Mouse (Mus musculus) megakaryocyte, adult 5-6 weeks (primary cell): ENCODE results near the gene Gm11084. TPM values are rescaled to one million over a fixed set of nuclear protein-coding genes. Genes with fewer than 3 reads are reported as not detected.

Source experiments
- ATAC-seq: 2 replicates; pipeline ENCODE4 v1.8.0; 2016; ENCODE audit warnings: mild to moderate bottlenecking, inconsistent platforms; ENCODE audit not compliant: poor library complexity, severe bottlenecking
- total RNA-seq, 2 experiments: library from RNA; stranded (forward) in 1 of 2; stranded (reverse) in 1 of 2; fragments of 153-499, 151-499 nt in 1 of 2; fragments of 221-1000, 200-1000 nt in 1 of 2; gene quantifications; 2 replicates each; pipeline versions ENCODE4 v1.2.3 to v1.2.4; 2015 to 2017

The Gm11084 gene
- total RNA-seq (2015) (not detected in 2 replicates), total RNA-seq (2017) (not detected in 2 replicates)

DNA sequence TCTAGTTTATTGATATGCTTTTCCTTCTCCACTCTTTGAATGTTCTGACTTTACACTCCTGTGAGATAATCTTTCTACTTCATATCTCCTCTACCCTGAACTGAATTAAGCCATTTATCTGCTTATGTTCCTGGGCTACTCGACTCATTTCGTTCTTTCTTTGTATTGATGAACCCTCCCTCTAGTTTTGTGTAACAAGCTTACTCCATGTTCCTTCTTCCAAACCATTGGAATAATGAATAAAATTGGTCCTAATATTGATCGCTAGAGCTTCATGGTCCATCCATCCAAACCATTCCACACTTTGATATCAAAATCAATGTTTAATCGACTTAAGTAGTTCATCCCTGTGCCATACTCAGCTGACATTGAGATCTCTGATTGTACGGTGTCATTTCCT is at the start of gene Gm11084:
Gm11084 (minus strand) TSS at position 101 of the 400 bp plus-strand sequence.
- ATAC-seq: no peak

DNA sequence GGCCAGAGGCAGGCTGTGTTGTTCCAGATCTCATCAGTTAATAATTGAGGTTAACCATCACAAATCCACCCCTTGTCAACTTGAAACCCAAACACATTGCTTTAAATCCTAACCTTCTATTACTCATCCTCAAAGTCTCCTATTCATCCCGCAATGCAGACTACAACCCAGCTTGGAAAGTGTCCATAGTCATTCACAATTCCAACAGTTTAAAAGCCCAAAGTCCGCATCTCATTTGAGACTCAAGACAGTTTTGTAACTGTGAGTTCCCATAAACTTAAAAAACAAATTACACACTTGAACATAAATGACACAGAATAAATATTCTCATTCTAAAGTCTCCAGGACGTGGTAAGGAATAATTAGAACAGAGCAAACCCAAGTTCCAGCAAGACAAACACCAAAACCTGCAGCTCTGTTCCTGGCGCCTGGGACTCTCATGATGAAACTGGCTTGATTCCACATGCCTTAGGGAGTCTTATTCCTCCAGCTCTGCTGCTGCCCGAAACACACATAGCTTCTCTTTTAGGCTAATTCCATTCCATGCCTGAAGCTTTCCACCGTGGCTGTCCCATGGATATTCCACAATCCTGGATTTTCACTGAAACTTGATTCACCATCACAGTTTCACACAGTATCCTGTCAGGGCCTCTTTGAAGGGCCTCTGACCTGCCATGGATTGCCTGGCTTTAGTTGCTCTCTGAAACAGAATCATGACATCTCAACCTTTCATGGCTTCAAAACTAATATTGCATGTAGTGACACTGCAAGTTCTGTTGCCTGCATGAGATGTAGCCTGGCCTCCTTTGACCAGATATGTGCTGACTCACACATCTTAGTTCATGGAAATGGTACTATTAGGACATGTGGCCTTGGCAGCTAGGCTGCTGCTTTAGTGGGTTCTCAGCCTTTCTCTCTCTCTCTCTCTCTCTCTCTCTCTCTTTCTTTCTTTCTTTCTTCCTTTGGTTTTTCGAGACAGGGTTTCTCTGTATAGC is 44.8 kb upstream of the Gm11084 start:
- peak; percentile 41; the same call in 1 of the 2 replicates for ATAC-seq

DNA sequence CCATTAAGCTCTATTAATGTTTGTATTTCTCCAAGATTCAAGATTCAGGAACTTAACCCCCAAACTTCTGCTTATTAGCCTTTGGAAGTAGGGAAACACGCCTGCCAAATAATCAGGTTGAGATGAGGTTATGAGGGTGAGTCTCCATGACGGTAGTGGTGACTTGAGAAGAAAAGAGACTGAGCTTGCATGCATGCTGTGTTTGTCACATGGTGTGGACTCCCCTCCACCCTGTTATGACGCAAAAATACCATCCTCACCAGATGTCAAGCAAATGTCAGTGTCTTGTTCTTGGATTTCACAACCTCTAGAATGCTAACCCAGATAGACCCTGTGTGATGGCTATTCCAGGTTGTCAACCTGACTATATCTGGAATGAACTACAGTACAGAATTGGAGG is 43.3 kb upstream of the Gm11084 start:
- peak; percentile 70 for ATAC-seq

DNA sequence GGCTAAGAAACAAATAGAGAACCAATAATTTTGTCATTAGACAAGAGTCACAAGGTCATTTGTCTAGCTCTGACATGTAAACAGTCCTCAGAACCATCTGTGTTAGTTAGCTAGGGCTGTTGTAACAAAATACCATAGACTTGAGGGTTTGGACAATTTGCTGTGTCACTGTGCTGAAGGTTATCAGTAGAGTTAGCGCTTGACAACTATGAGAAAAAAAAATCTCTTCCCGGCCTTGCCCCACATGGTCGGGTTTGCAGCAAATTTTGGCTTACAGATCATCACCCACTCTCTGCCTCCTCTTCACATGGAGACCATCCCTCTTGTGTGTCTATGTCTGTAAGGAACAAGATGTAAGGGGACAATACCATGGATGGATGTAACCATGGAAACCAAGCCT is 41.5 kb upstream of the Gm11084 start:
- ATAC-seq: no peak

DNA sequence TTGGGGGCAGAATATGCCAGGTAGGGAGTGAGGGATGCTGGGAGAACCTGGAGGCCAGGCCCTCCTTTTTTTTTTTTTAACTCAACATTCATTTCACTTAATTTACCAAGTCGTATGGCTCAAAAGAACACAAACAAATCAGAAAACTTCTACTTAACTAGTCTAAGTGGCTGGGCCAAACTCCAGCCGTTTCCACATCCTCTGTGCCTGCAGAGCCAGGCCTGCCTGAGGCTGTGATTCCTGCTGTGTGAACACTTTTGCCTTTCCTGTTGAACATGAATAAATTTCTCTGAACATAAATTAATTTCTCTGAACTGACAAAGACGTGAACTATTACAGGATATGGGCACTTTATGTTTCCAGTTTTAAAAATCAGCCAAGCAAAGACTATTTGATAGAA is 40.6 kb upstream of the Gm11084 start:
- ATAC-seq: no peak

DNA sequence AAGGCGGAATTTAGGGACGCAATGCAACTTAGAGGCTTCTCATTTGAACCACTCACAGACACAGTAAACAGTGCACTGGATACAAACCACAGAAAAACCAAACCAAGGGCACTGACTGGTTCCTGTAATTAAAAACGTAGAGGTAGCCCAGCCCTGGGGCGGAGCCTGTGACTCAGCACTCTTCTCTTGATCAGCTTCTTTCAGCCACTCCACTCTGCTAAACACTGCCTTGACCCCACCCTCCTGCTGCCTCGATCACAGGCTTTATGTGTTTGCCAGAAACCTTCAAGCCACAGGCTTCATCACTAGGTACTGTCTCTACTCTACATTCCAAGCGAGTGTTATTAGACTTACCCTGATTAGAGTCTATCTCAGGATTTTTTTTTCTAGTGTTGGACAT is 37.3 kb upstream of the Gm11084 start:
- peak; percentile 96 for ATAC-seq

DNA sequence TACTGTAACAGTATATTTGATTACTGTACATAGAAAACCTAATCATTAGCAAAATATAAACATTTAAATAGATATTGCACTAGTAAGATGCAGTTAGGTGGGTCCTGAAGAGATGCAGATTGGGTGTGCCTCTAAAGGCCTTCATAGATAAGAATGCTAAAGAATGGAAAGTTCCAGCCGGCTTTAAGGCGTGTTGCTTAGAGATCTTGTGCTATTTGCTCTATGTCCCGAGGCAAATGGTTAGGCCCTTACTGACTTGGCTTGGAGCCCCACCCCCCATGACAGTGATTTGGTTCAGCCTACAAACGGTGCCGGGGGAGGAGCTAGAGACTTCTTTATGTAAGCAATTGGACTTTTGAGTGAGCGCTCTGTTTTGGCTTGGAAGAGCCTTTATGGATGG is 34.5 kb upstream of the Gm11084 start:
- no peak for ATAC-seq

DNA sequence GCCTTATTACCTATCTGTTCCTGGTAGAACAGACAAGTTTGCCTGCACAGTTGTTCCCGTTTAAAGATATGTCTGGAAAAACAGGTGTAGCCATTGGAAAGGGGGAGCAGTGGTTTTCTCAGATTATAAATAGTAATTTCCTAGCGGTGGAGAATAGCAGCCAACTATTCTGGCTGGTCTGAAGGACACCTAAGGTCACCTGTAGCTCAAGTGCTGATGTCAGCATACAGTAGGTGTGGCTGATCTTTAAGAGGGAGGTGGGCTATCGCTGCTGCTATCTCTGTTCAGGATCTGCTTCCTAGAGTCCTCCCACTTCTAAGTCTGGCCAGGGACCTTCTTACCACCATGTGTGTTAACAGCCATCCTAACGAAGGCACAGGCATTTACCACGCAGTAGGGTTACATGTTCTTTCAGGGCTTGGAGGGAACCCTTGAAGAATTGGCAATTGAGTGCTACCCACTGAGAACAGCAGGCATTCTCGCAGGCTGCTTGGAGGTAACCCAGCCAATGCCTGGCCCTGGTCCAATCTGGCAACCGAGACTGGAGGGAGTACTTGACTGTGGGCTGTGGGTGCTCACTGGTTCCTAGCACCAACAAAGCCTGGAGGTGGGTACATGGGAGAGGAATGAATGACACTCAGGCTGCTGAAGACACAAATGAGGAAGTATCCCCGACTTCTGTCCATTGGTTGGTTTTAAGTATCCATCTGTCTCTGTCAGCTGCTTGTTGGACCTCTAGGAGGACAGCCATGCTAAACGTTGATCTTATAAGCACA is 33.0 kb upstream of the Gm11084 start:
- ATAC-seq: peak; percentile 56; the same call in 1 of the 2 replicates

DNA sequence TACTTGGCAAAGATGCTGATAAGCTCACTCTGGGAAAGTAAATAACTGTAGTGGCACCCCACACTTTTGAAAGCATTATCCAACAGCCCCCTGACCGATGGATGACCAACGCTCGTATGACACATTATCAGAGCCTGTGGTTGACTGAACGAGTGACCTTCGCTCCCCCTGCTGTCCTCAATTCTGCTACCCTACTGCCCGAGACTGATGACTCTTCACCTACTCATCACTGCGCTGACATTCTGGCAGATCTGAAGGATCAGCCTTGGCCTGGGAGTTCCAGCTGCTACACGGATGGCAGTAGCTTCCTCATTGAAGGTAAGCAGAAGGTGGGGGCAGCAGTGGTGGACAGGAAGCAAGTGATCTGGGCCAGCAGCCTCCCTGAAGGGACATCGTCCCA is 27.5 kb upstream of the Gm11084 start:
- ATAC-seq: peak; percentile 68

DNA sequence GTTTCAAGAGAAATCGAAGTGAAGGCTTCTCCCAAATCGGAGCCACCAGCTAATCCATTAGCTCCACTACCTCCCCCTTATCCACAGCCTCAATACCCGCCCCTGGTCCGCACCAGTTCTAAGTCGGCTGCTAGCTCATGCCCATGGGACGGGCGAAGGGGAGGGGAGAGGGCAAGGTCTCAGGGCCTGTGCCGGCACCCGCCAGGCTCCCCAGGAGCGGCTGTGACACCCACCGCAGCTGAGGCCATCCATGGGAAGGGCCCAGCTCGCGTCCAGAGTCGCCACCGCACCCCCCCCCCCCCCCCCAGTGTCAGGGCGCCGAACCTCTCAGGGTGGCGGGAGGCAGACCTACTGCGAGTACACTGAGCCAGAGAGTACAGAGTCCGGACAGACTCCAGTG is 26.1 kb upstream of the Gm11084 start:
- no peak for ATAC-seq

DNA sequence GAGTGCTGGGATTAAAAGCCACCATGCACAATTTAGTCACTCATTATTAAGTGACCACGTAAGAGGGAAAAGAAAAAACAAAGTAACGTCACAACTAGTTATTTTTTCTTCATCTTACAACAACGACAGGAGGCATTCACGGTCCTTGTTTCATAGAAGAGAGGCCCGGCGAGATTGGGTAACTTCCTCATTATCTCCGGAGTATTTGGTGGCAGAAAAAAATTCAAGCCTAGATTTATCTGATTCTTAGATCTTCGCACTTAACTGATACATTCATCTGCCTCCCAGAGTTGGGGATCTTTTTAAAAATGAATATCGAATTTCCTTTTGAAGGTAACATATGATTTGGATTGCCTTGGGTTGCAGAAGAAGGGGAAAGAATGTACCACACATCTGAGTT is 21.0 kb upstream of the Gm11084 start:
- peak; percentile 47 for ATAC-seq

DNA sequence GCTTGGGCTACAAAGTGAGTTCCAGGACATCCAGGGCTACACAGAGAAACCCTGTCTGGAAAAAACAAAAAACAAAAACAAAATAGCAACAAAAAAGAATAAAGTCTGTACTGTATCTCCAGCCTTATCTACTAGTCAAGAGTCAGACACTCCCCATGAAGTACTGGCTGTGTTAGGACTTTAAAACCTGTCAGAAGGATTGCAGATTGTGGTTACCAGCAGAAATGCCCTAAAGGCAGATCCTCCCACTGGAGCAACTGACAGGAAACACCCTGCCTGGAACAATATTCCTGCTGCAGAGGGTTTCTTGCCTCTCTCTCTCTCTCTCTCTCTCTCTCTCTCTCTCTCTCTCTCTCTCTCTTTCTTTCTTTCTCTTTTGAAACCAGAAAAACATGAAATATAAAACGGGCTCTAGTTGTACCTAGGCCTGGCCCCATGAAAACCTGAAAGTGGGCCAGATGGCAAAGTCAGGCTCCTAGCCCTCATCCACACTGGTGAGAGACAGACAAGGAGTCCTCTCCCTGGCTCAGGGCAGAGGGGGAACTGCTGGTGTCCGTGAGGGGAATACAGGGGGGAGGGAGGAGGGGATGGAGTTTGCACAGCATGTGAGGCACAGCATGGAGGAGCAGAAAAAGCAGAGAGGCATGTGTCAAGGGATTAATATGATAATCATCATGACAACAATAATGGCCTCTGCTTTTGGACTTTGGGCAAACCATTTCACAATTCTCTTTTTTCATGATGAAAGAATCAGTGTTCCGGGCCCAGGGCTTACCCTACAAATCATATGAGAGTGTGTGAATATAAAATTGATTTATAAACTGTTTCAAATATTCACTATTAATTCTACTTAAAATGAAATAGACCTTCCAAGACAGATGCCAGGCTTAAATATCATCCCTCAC is 19.3 kb upstream of the Gm11084 start:
- ATAC-seq: no peak

DNA sequence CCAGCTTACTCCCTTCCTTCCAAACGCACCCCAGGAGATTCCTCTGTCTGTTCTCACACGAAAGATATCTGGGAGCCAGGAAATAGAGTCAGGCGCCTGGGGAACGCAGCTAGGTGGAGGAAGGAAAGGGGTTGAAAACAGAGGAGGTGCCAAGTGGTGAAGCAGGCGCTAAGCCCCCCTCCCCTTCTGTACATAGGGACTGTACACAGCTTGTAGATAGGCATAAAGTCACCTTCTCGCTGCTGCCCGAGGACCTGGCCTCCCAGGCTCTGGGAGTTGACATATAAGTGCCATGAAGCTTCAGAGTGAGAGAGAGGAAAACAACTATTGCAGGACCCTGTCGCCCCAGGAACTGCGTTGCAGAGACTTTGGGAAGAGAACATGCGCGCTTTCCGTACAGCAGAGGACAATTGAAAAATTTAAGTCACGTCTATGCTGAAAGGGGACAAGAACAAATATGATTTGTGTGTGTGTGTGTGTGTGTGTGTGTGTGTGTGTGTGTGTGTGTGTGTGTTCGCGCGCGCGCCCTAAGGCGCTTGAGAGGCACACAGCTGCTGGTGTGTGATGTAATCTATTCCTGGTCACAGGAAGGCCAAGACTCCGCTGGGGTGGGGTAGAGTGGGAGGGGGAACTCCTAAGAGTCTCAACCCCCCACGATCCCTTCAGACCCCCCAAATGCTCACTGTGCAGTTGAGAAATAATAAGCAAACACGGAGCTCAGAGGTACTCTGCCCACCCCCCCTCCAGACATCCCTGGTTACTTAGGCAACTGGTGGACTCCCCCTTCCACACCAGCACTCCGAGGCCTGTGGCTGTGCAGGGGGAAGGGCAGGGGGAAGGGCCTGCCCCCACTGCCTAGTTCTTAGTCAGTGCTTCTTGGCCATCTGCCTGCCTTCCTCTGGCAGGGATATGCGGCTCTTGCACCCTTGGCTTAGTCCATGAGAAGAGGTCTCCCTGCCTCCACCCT is 17.5 kb upstream of the Gm11084 start:
- peak; percentile 38 for ATAC-seq

DNA sequence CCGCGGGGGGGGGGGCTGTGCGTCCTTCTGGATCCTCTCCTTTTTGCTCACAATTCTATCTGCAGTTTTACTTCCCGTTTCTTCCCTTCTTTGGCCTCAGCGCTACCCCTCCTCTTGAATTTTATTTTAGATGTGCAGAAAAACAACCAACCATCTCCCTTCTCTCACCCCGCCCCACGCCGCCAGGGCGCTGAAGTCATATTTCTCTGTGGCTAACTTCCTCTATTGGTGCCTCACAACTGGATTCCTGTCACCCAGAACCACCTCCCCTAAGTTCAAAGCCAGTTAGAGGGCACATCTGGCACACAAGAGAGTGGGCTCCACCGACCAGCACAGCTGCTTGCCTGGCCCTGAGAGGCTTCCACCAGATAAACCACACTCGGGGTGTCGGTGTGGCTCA is 16.5 kb upstream of the Gm11084 start:
- peak; percentile 84 for ATAC-seq

DNA sequence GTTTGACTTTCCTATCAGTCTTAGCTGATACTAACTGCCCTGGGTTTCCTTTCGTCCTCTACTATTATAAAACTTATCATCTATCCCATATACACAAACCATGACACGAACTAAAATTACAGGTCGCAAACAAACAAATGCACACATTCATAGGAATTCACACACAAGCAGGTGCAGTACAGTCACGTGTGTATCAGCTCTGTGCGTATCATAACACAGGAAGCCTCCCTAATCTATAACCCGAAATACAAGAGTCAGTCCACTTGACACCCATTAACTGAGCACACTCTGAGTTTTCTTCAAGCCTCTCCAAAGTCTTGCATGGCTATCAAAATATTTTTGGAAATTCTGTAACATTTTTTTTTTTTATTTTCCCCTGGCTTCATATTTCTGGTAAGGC is 15.9 kb upstream of the Gm11084 start:
- ATAC-seq: no peak

DNA sequence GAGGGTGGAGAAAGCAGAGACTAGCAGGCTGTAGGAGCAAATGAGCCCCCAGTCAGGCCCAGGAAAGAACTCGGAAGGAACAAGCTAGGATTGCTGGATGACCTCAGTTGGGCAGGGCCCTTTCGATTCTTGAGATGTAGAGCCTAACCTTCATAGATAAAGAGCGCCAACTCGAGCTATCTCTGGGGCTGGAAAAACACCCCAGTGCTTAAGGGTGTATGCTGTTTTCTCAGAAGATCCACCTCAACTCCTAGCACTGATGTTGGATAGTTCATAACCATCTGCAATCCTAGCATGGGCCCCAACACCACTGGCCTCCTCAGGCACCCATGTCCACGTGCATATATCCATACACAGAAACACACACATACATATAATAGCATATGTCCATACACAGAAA is 15.5 kb upstream of the Gm11084 start:
- no peak for ATAC-seq

DNA sequence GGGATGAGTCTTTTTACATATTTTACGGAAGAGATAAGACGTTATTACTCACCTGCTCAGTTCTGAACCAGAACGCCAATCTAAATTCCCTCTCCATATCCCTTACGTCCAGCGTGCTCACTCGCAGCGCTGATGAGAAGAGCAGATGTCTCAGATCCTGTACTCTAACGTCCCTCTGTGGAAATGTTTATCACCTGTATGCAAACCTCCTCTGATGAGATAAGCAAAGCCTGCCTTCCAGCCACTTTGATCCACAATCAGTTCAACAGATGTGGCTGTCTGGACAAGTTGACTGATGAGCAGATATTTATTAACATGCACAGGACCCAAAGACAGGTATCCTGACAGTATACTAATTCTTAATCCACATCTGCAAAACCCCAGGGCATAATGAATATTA is 13.7 kb upstream of the Gm11084 start:
- no peak for ATAC-seq

DNA sequence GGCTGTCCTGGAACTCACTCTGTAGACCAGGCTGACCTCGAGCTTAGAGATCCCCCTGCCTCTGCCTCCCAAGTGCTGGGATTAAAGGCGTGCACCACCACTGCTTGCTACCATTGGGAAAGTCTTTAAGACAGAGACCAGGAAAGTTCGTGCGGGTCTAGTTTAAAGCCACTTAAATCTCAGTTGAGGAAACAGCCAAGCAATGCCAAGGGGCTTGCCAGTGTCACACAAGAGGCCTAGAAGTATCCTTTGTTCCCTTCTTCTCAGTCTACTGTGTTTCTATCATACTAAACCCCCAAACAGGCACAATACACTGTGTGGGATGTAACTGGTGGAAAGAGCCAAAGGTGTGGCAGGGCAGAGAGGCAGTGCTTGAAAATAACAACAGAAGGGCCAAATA is 11.1 kb upstream of the Gm11084 start:
- no peak for ATAC-seq

DNA sequence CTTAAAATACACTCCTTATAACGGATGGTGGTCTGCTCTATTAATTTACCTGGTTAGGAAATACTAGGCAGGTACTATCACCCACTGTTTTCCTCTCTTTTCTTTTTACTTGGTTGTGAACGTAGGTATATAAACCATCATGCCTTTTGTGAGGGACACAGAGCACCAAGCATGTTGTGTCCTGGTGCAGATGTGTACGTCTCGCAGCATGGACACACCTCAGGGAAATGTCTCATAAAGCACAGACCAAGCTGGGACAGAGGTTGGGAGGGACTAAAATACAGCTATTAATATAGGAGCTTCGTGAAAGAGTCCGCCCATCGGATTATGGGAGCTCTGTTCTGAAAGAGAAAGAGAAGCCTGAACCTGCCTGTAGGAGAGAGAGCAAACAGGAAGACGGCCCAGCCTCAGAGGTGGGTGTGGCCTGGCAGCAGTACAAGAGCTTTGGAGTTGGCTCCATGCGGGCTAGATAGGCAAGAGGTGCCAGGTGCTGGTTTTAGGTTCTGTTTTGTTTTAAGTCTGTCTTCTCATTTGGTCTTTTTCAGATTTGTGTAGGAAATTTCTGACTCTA is 10.4 kb upstream of the Gm11084 start:
- peak; percentile 99 for ATAC-seq
